11 mouse cellular contexts compared by ENCODE assay signal in genomic region chr7:79130385-79130784, GRCm38 (mm10). TPM values are rescaled to one million over a fixed set of nuclear protein-coding genes. Genes with fewer than 3 reads are reported as not detected.
DNase-seq lines count a peak whose midpoint lies in the region; ATAC-seq and TF ChIP-seq lines count a peak whose summit lies in the region.
"Had no signal": no experiment of that assay in that cellular context is flagged by ENCODE, and none has a peak within 500 bp of the region (broad histone marks: within the 10 kb centered on the region; RNA-seq: fewer than 3 reads in every experiment).

No protein-coding gene starts in this region.

- no peaks in the 10 kb centered on the region for H3K27me3 ChIP-seq in forebrain, embryonic 15.5 days
- H3K27me3 ChIP-seq in limb, embryonic 12.5 days: peaks cover 19% of the 10 kb centered on the region
- H3K27me3 ChIP-seq in neural tube, embryonic 13.5 days: peaks cover 29% of the 10 kb centered on the region
- H3K27me3 ChIP-seq: Patski had no signal

- no peak for TF ChIP-seq CTCF in layer of hippocampus, adult 2 months (conservative IDR thresholded peaks at IDR 0.05)

- peak; percentile 32 for ATAC-seq in forebrain, embryonic 15.5 days (replicated peaks)
- ATAC-seq in limb, embryonic 12.5 days (ENCODE audit: insufficient number of reproducible peaks, insufficient read depth, low FRiP score, low TSS enrichment, low read depth): no peak
- peak; percentile 28 for ATAC-seq in neural tube, embryonic 13.5 days (ENCODE audit: low read depth)
- no peak for ATAC-seq in megakaryocyte-erythroid progenitor cell, adult 5-6 weeks (replicated peaks; ENCODE audit: low FRiP score, low TSS enrichment, poor library complexity, severe bottlenecking)
- ATAC-seq: Patski had no signal

- no peaks in the 10 kb centered on the region for H3K36me3 ChIP-seq in forebrain, embryonic 15.5 days
- peaks cover 18% of the 10 kb centered on the region for H3K36me3 ChIP-seq in limb, embryonic 12.5 days
- no peaks in the 10 kb centered on the region for H3K36me3 ChIP-seq in neural tube, embryonic 13.5 days

- peak overlapping the region; percentile 19; the same call in 1 of the 2 replicates for H3K9ac ChIP-seq in forebrain, embryonic 15.5 days (replicated peaks)
- no peak overlapping the region; the same call in 1 of the 2 replicates for H3K9ac ChIP-seq in limb, embryonic 12.5 days (replicated peaks)
- no peak overlapping the region; the same call in 1 of the 2 replicates for H3K9ac ChIP-seq in neural tube, embryonic 13.5 days

- H3K9me3 ChIP-seq in forebrain, embryonic 15.5 days: no peaks in the 10 kb centered on the region
- no peaks in the 10 kb centered on the region for H3K9me3 ChIP-seq in limb, embryonic 12.5 days
- H3K9me3 ChIP-seq in neural tube, embryonic 13.5 days: no peaks in the 10 kb centered on the region

- DNase-seq in layer of hippocampus, adult 2 months (ENCODE audit: low spot score in 2 of 2): no peak
- DNase-seq in layer of hippocampus, postnatal 25 days (ENCODE audit: extremely low spot score in 1 of 2, low spot score in 1 of 2): no peak
- DNase-seq in right cerebral cortex, adult 18-20 months: no peak
- no peak for DNase-seq in gastrocnemius, postnatal 36 days
- DNase-seq: gastrocnemius, postnatal 14 days; thymus, postnatal 14 days had no signal

- H3K4me2 ChIP-seq in forebrain, embryonic 15.5 days (replicated peaks): peak overlapping the region; percentile 35
- peak overlapping the region; percentile 58 for H3K4me2 ChIP-seq in limb, embryonic 12.5 days
- peak overlapping the region; percentile 52 for H3K4me2 ChIP-seq in neural tube, embryonic 13.5 days

- 15% methylated on average over 13 of the region's 13 CpGs for WGBS in forebrain, embryonic 15.5 days
- WGBS in limb, embryonic 12.5 days: 10% methylated on average over 13 of the region's 13 CpGs
- WGBS in neural tube, embryonic 13.5 days: 11% methylated on average over 13 of the region's 13 CpGs

- intact Hi-C loops in gastrocnemius, postnatal 36 days (cut with DNase I): no loop called here

- H3K4me3 ChIP-seq in layer of hippocampus, adult 2 months: peak overlapping the region; percentile 35
- H3K4me3 ChIP-seq in forebrain, embryonic 15.5 days: peak overlapping the region; percentile 24
- peak overlapping the region; percentile 34 for H3K4me3 ChIP-seq in limb, embryonic 12.5 days (replicated peaks)
- peak overlapping the region; percentile 27 for H3K4me3 ChIP-seq in neural tube, embryonic 13.5 days

- peaks cover 8% of the 10 kb centered on the region; the same call in 1 of the 2 replicates for H3K4me1 ChIP-seq in forebrain, embryonic 15.5 days
- peaks cover 23% of the 10 kb centered on the region for H3K4me1 ChIP-seq in limb, embryonic 12.5 days (replicated peaks)
- peaks cover 21% of the 10 kb centered on the region for H3K4me1 ChIP-seq in neural tube, embryonic 13.5 days (replicated peaks)

- H3K27ac ChIP-seq in layer of hippocampus, adult 2 months: peak overlapping the region; percentile 10; the same call in 1 of the 2 replicates
- no peak overlapping the region for H3K27ac ChIP-seq in forebrain, embryonic 15.5 days (replicated peaks)
- no peak overlapping the region for H3K27ac ChIP-seq in limb, embryonic 12.5 days
- no peak overlapping the region for H3K27ac ChIP-seq in neural tube, embryonic 13.5 days (replicated peaks)

RNA-seq across cellular contexts. Expression of gene Hapln3, which starts 0.4 kb away (rescaled TPM):
- 1 to 10 TPM; 2.5 to 3.4 TPM for total RNA-seq in layer of hippocampus, adult 2 months (2021)
- total RNA-seq in layer of hippocampus, postnatal 25 days (2021): 1 to 10 TPM; 2.5 to 4.0 TPM
- polyA plus RNA-seq in forebrain, embryonic 15.5 days (2015; fragmentation: Nextera tagmentation; extraction: Ambion mirVana): 2.5 and 3.0 TPM in 2 replicates
- polyA plus RNA-seq in limb, embryonic 12.5 days (2016; fragmentation: Nextera tagmentation; extraction: Ambion mirVana): 0.95 and 2.0 TPM in 2 replicates
- 1.5 and 1.7 TPM in 2 replicates for polyA plus RNA-seq in neural tube, embryonic 13.5 days (2015; fragmentation: Nextera tagmentation; extraction: Ambion mirVana)
- total RNA-seq in megakaryocyte-erythroid progenitor cell, adult 5-6 weeks (2014; fragmentation: Nextera tagmentation): not detected in 2 replicates
- total RNA-seq in megakaryocyte-erythroid progenitor cell, adult 5-6 weeks (2017): not detected in 2 replicates
- under 1 TPM; 0.22 to 0.36 TPM for total RNA-seq in gastrocnemius, postnatal 36 days (2021)

RNA-seq across cellular contexts. Expression of gene Mfge8, which starts 18.5 kb away (rescaled TPM):
- total RNA-seq in layer of hippocampus, adult 2 months (2021): 100 to 1,000 TPM; 170 TPM
- total RNA-seq in layer of hippocampus, postnatal 25 days (2021): 100 to 1,000 TPM; 146 to 168 TPM
- polyA plus RNA-seq in forebrain, embryonic 15.5 days (2015; fragmentation: Nextera tagmentation; extraction: Ambion mirVana): 166 and 192 TPM in 2 replicates
- polyA plus RNA-seq in limb, embryonic 12.5 days (2016; fragmentation: Nextera tagmentation; extraction: Ambion mirVana): 147 and 149 TPM in 2 replicates
- polyA plus RNA-seq in neural tube, embryonic 13.5 days (2015; fragmentation: Nextera tagmentation; extraction: Ambion mirVana): 59.3 and 61.1 TPM in 2 replicates
- 5.3 and 13.3 TPM in 2 replicates for total RNA-seq in megakaryocyte-erythroid progenitor cell, adult 5-6 weeks (2014; fragmentation: Nextera tagmentation)
- total RNA-seq in megakaryocyte-erythroid progenitor cell, adult 5-6 weeks (2017): 6.2 and 9.7 TPM in 2 replicates
- 10 to 100 TPM; 40.0 to 45.1 TPM for total RNA-seq in gastrocnemius, postnatal 36 days (2021)

Comparison
In these comparisons a context has a peak if more than half of its experiments do, and no peak if none do; other contexts are left out.
1. ATAC-seq: peak in forebrain, embryonic 15.5 days (single experiment) and neural tube, embryonic 13.5 days (single experiment); none in limb, embryonic 12.5 days (single experiment) and megakaryocyte-erythroid progenitor cell, adult 5-6 weeks (single experiment).
2. Peak in every context shown above with its lines, with median percentiles within 50 percentile points of each other: H3K4me3 ChIP-seq and H3K4me2 ChIP-seq.